Mouse (Mus musculus) C2C12 (cell line): ENCODE data around the gene Cep350. TPM values are rescaled to one million over a fixed set of nuclear protein-coding genes. Genes with fewer than 3 reads are reported as not detected.

Source experiments
- H3K27me3 ChIP-seq: one replicate; pipeline ENCODE4 v1.6.1; 2011; ENCODE audit not compliant: control insufficient read depth, insufficient read depth, insufficient read length
- H3K36me3 ChIP-seq: one replicate; pipeline ENCODE4 v1.6.1; 2011; ENCODE audit not compliant: control insufficient read depth, insufficient read depth
- H3K4me3 ChIP-seq: one replicate; pipeline ENCODE4 v1.5.1; 2011; ENCODE audit warnings: mild to moderate bottlenecking, control low read depth; ENCODE audit not compliant: poor library complexity, insufficient read depth, severe bottlenecking
- H3K79me2 ChIP-seq: one replicate; pipeline ENCODE4 v1.6.1; 2011; ENCODE audit not compliant: control insufficient read depth, insufficient read depth
- H3K79me3 ChIP-seq: one replicate; pipeline ENCODE4 v1.6.1; 2011; ENCODE audit warnings: low read depth, control low read depth
- H3ac ChIP-seq: one replicate; pipeline ENCODE3; 2011; ENCODE audit warnings: low read depth; ENCODE audit not compliant: control insufficient read depth, insufficient read length
- CEBPB ChIP-seq: IDR thresholded peaks from one replicate; pipeline ENCODE4 v1.6.1; 2011; ENCODE audit warnings: low read depth, mild to moderate bottlenecking, control low read depth, moderate library complexity
- CTCF ChIP-seq: IDR thresholded peaks from one replicate; pipeline ENCODE4 v1.5.1; 2011; ENCODE audit not compliant: control insufficient read depth, insufficient read depth, insufficient read length
- FOSL1 ChIP-seq: IDR thresholded peaks from one replicate; pipeline ENCODE4 v1.8.0; 2011; ENCODE audit warnings: mild to moderate bottlenecking, low read length; ENCODE audit not compliant: poor library complexity, insufficient read depth, severe bottlenecking
- MAX ChIP-seq: IDR thresholded peaks from one replicate; pipeline ENCODE4 v1.6.1; 2011; ENCODE audit warnings: mild to moderate bottlenecking, control low read depth
- MYOD1 ChIP-seq: IDR thresholded peaks from one replicate; pipeline ENCODE4 v1.6.1; 2011; ENCODE audit warnings: low read depth; ENCODE audit not compliant: control insufficient read depth, insufficient read length
- MYOG ChIP-seq: IDR thresholded peaks from one replicate; pipeline ENCODE4 v1.6.1; 2011; ENCODE audit not compliant: control insufficient read depth, insufficient read length; ENCODE audit errors: extremely low read depth
- USF1 ChIP-seq: IDR thresholded peaks from one replicate; pipeline ENCODE4 v1.6.1; 2011; ENCODE audit warnings: low read depth, mild to moderate bottlenecking, control low read depth, moderate library complexity
- polyA plus RNA-seq: library from polyadenylated mRNA; unstranded; fragments of >200 nt; fragmentation: generic; extraction: Trizol; gene quantifications from one replicate; pipeline ENCODE4 v1.2.1, GENCODE M21; 2012; ENCODE audit warnings: missing spikeins

The Cep350 gene
- polyA plus RNA-seq, 1 experiment = 2.0 TPM

DNA sequence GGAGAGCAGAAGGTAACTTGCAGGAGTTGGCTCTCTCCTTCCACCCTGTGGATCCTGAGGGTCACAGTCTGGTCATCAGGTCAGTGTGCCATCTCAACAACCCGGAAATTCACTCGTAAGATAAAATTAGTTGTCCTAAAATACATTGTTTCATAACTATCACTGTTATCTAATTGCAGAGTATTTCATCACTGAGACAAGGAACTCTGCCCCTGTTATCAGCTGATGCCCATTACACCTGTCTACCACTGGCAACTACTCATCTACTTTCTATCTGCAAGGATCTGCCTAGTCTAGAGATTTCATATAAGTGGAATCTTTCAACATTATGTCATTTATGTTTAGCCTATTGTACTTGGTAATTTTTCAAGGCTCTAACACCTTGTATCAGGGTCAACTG, 28.7 kb downstream of the Cep350 start:
- Histone ChIP-seq H3K4me3 (no peak overlapping the region), H3K36me3 (peaks cover 6% of the 10 kb centered on the region), H3ac (no peak overlapping the region), H3K79me3 (peaks cover 9% of the 10 kb centered on the region), H3K79me2 (peaks cover 17% of the 10 kb centered on the region), H3K27me3 (no peaks in the 10 kb centered on the region)
- TF ChIP-seq MYOD1 (no peak), CEBPB (no peak), MAX (no peak)

DNA sequence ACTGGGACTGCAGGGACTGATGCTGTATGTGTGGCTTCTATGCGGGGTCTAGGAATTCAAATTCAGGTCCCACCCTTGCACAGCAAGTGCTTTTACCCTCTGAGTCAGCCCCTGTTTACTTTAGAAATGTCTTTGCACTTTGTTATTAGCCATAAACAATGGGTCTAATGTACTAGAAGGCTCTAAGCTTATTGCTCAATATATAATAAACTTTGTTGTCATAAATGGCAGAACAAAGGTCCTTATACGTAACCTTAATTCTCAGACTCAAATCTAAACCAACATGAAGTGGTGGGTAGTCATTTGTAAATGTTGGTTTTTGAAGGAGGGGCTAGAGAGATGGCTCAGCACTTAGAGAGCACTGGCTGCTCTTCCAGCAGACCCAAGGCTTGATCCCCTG, 35.6 kb downstream of the Cep350 start:
- Histone ChIP-seq H3K36me3 (peaks cover 23% of the 10 kb centered on the region), H3K4me3 (no peak overlapping the region), H3K79me2 (no peaks in the 10 kb centered on the region), H3ac (no peak overlapping the region), H3K27me3 (no peaks in the 10 kb centered on the region), H3K79me3 (no peaks in the 10 kb centered on the region)
- no peak for TF ChIP-seq CEBPB
- no peak for TF ChIP-seq FOSL1
- no peak for TF ChIP-seq USF1
- TF ChIP-seq CTCF = no peak
- no peak for TF ChIP-seq MAX
- TF ChIP-seq MYOD1 = no peak
- TF ChIP-seq MYOG = no peak

DNA sequence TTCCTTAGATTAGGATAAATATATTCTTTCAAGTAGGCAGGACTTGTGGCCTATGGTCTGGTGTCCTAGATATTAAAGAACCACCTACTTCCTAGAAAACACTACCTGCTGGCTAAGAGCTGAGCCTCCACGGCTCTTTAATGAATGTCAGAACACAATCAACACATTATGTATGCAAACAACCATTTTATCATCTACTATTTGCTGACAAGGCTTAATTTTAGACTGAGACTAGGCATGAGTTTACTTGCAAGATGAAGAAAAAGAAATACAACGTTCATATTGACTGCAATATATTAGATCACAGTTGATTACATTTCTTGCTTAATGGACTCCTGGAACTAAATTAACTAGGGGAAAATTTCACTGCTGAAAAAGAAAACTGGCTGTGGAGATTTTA, 38.4 kb downstream of the Cep350 start:
- Histone ChIP-seq H3K79me2 (no peaks in the 10 kb centered on the region), H3K4me3 (no peak overlapping the region), H3ac (no peak overlapping the region), H3K27me3 (no peaks in the 10 kb centered on the region), H3K79me3 (no peaks in the 10 kb centered on the region), H3K36me3 (peaks cover 37% of the 10 kb centered on the region)
- TF ChIP-seq CTCF (no peak), MAX (no peak), MYOG (no peak), MYOD1 (no peak), USF1 (no peak), CEBPB (no peak), FOSL1 (no peak)

DNA sequence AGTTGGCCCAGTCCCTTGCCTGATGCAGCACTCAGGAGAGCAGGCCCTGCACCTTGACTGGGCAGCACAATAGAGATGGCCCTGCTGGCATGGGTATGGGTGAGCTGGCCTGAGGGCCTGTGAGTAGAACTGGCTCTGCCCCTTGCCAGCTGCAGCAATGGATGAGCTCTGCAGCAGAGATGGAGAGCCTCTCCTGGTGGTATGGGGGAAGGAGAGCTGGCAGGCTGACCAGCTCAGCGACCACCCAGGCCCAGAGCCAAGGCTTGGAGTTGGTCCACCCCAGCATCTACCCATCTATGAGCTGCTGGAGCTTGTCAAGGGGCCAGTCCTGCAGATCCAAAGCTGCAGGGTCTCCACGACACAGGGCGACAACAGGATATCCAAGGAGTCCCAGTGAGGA, 69.5 kb downstream of the Cep350 start:
- Histone ChIP-seq H3K79me2 (no peaks in the 10 kb centered on the region), H3K4me3 (no peak overlapping the region), H3K79me3 (no peaks in the 10 kb centered on the region), H3K36me3 (peaks cover 31% of the 10 kb centered on the region), H3K27me3 (no peaks in the 10 kb centered on the region), H3ac (no peak overlapping the region)
- TF ChIP-seq MYOD1 (no peak), MAX (no peak), CTCF (no peak), MYOG (no peak), CEBPB (no peak), FOSL1 (no peak), USF1 (no peak)

DNA sequence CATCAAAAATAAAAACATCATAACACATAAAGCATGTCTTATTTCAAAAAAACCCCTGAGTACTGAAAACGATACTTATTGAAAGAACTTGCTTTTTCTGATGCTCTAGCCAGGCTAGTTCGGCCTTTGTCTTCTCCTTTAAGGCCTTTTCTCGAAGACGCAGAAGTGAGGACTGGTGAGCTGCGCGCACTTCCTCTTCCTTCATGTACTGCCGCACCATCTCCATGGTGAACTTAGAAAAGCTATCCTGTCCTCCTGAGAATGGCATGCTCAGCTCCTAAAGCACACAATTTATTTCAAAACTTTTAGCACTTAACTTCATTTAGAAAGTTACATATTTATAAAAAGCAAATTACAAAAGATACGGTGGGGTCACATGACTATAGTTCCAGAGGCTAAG, 71.7 kb downstream of the Cep350 start:
- Histone ChIP-seq H3K4me3 (no peak overlapping the region), H3K79me3 (no peaks in the 10 kb centered on the region), H3K36me3 (peaks cover 22% of the 10 kb centered on the region), H3K79me2 (no peaks in the 10 kb centered on the region), H3ac (no peak overlapping the region), H3K27me3 (no peaks in the 10 kb centered on the region)
- TF ChIP-seq CEBPB (no peak), MYOG (no peak), USF1 (no peak), FOSL1 (no peak), MAX (no peak), MYOD1 (no peak), CTCF (no peak)

DNA sequence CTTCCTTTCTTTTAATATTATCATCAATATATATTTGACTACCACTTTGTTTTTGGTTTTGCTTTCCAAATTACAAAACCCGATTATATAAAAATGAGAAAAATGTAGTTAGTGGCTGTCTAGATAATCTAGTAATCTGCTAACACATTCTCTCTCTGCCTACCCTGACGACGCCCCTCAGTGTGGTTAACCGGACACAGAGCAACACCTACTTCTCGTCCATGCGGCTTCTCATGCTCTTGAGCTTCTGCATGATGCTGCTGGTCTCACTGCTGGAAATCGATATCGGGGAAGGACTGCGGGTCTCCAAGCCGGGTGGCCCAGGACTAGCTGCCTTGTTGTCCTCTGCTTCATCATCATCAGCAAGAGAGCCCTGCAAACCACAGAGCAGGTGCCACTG, 78.7 kb downstream of the Cep350 start:
- Histone ChIP-seq H3ac (no peak overlapping the region), H3K36me3 (peaks cover 9% of the 10 kb centered on the region), H3K79me3 (no peaks in the 10 kb centered on the region), H3K4me3 (no peak overlapping the region), H3K79me2 (no peaks in the 10 kb centered on the region), H3K27me3 (no peaks in the 10 kb centered on the region)
- TF ChIP-seq CTCF = no peak
- TF ChIP-seq FOSL1 = no peak
- TF ChIP-seq MYOD1 = no peak
- TF ChIP-seq MYOG = no peak
- no peak for TF ChIP-seq USF1
- TF ChIP-seq CEBPB = no peak
- no peak for TF ChIP-seq MAX
